Mouse (Mus musculus) erythroblast, embryonic 14.5 days (primary cell): ENCODE results near the gene Tbl1x.

Experiments
- GATA1 ChIP-seq: IDR thresholded peaks from 2 replicates; pipeline ENCODE4 v1.6.1; 2012; ENCODE audit warnings: low read length, inconsistent platforms, mixed read lengths
- TAL1 ChIP-seq: IDR thresholded peaks from 3 replicates; pipeline ENCODE4 v1.6.1; 2012; ENCODE audit warnings: low read length, inconsistent platforms, mixed read lengths

- no peak for TF ChIP-seq TAL1
- TF ChIP-seq GATA1 = no peak
These were observed 119.6 kb downstream of the Tbl1x start for GRCm38 (mm10) chrX:77630439-77630838.
